Mouse (Mus musculus): ENCODE results near the gene Slco2a1. TPM values are rescaled to one million over a fixed set of nuclear protein-coding genes. Genes with fewer than 3 reads are reported as not detected.

The Slco2a1 gene
- polyA plus RNA-seq (2012; rRNA removed), result 1.2 and 1.9 TPM in 2 replicates

GRCm38 (mm10) chr9:102988462-102988861 is at the start of gene Slco2a1:
Gene Slco2a1 (plus strand): TSS chr9:102988712.
- DNase-seq (ENCODE audit: low read depth), result no peak
- TF ChIP-seq POLR2A (IDR thresholded peaks at IDR 0.05; ENCODE audit: borderline replicate concordance, extremely low read depth, insufficient read depth, insufficient read length, poor library complexity, severe bottlenecking) (no peak), CTCF (IDR thresholded peaks at IDR 0.05; ENCODE audit: borderline replicate concordance, extremely low read depth, insufficient read depth, insufficient read length) (no peak)

- peak; percentile 32 for DNase-seq (ENCODE audit: low read depth)
- TF ChIP-seq CTCF (IDR thresholded peaks at IDR 0.05; ENCODE audit: borderline replicate concordance, extremely low read depth, insufficient read depth, insufficient read length), result no peak
- no peak for TF ChIP-seq POLR2A (IDR thresholded peaks at IDR 0.05; ENCODE audit: borderline replicate concordance, extremely low read depth, insufficient read depth, insufficient read length, poor library complexity, severe bottlenecking)
Measured at GRCm38 (mm10) chr9:102942221-102942620, 46.3 kb upstream of the Slco2a1 start.

GRCm38 (mm10) chr9:102944891-102945290 is 43.6 kb upstream of the Slco2a1 start:
- no peak for DNase-seq (ENCODE audit: low read depth)
- TF ChIP-seq CTCF (IDR thresholded peaks at IDR 0.05; ENCODE audit: borderline replicate concordance, extremely low read depth, insufficient read depth, insufficient read length), result no peak
- TF ChIP-seq POLR2A (IDR thresholded peaks at IDR 0.05; ENCODE audit: borderline replicate concordance, extremely low read depth, insufficient read depth, insufficient read length, poor library complexity, severe bottlenecking), result no peak

GRCm38 (mm10) chr9:102946469-102947015 is 42.0 kb upstream of the Slco2a1 start:
- TF ChIP-seq CTCF (IDR thresholded peaks at IDR 0.05; ENCODE audit: borderline replicate concordance, extremely low read depth, insufficient read depth, insufficient read length) (no peak), POLR2A (IDR thresholded peaks at IDR 0.05; ENCODE audit: borderline replicate concordance, extremely low read depth, insufficient read depth, insufficient read length, poor library complexity, severe bottlenecking) (no peak)
- no peak for DNase-seq (ENCODE audit: low read depth)

- TF ChIP-seq CTCF (IDR thresholded peaks at IDR 0.05; ENCODE audit: borderline replicate concordance, extremely low read depth, insufficient read depth, insufficient read length) (no peak), POLR2A (IDR thresholded peaks at IDR 0.05; ENCODE audit: borderline replicate concordance, extremely low read depth, insufficient read depth, insufficient read length, poor library complexity, severe bottlenecking) (no peak)
- no peak for DNase-seq (ENCODE audit: low read depth)
Measured at GRCm38 (mm10) chr9:102948706-102949105, 39.8 kb upstream of the Slco2a1 start.

- no peak for TF ChIP-seq POLR2A (IDR thresholded peaks at IDR 0.05; ENCODE audit: borderline replicate concordance, extremely low read depth, insufficient read depth, insufficient read length, poor library complexity, severe bottlenecking)
- TF ChIP-seq CTCF (IDR thresholded peaks at IDR 0.05; ENCODE audit: borderline replicate concordance, extremely low read depth, insufficient read depth, insufficient read length), result no peak
- no peak for DNase-seq (ENCODE audit: low read depth)
Measured at GRCm38 (mm10) chr9:102951091-102951994, 37.2 kb upstream of the Slco2a1 start.

GRCm38 (mm10) chr9:102955866-102956265 is 32.6 kb upstream of the Slco2a1 start:
- DNase-seq (ENCODE audit: low read depth), result no peak
- TF ChIP-seq POLR2A (IDR thresholded peaks at IDR 0.05; ENCODE audit: borderline replicate concordance, extremely low read depth, insufficient read depth, insufficient read length, poor library complexity, severe bottlenecking) (no peak), CTCF (IDR thresholded peaks at IDR 0.05; ENCODE audit: borderline replicate concordance, extremely low read depth, insufficient read depth, insufficient read length) (no peak)

- DNase-seq (ENCODE audit: low read depth), result no peak
- no peak for TF ChIP-seq POLR2A (IDR thresholded peaks at IDR 0.05; ENCODE audit: borderline replicate concordance, extremely low read depth, insufficient read depth, insufficient read length, poor library complexity, severe bottlenecking)
- TF ChIP-seq CTCF (IDR thresholded peaks at IDR 0.05; ENCODE audit: borderline replicate concordance, extremely low read depth, insufficient read depth, insufficient read length), result no peak
Measured at GRCm38 (mm10) chr9:102958703-102959102, 29.8 kb upstream of the Slco2a1 start.

- peak; percentile 37 for DNase-seq (ENCODE audit: low read depth)
- TF ChIP-seq CTCF (IDR thresholded peaks at IDR 0.05; ENCODE audit: borderline replicate concordance, extremely low read depth, insufficient read depth, insufficient read length), result no peak
- no peak for TF ChIP-seq POLR2A (IDR thresholded peaks at IDR 0.05; ENCODE audit: borderline replicate concordance, extremely low read depth, insufficient read depth, insufficient read length, poor library complexity, severe bottlenecking)
Measured at GRCm38 (mm10) chr9:102961356-102962092, 27.0 kb upstream of the Slco2a1 start.

GRCm38 (mm10) chr9:102962093-102962788 is 26.3 kb upstream of the Slco2a1 start:
- DNase-seq (ENCODE audit: low read depth), result no peak

More at GRCm38 (mm10) chr9:102962093-102962788, 26.3 kb upstream of the Slco2a1 start:
- no peak for TF ChIP-seq CTCF (IDR thresholded peaks at IDR 0.05; ENCODE audit: borderline replicate concordance, extremely low read depth, insufficient read depth, insufficient read length)
- TF ChIP-seq POLR2A (IDR thresholded peaks at IDR 0.05; ENCODE audit: borderline replicate concordance, extremely low read depth, insufficient read depth, insufficient read length, poor library complexity, severe bottlenecking), result no peak

Data from brain, embryonic 14.5 days (tissue).